Mouse (Mus musculus) thymus, postnatal 14 days (tissue): Measurements from ENCODE around the gene Hmbs.
"Not testable (repeated sequence)": the region's sequence is repeated elsewhere in the genome, so short reads cannot be mapped to it uniquely, and the experiment has no call there.

ENCODE experiments used
- DNase-seq: peaks from one replicate; pipeline ENCODE4 v3.0.0; 2021

Gene Hmbs

GRCm38 (mm10) chr9:44343290-44343689 lies 738 bp downstream of the Hmbs start:
- no peak for DNase-seq

GRCm38 (mm10) chr9:44342605-44343004 lies 1.4 kb downstream of the Hmbs start:
- DNase-seq = no peak

- DNase-seq = no peak
These were observed 1.9 kb downstream of the Hmbs start for GRCm38 (mm10) chr9:44342173-44342572.

GRCm38 (mm10) chr9:44341487-44341886 lies 2.5 kb downstream of the Hmbs start:
- DNase-seq = no peak

- no peak for DNase-seq
These were observed 5.5 kb downstream of the Hmbs start for GRCm38 (mm10) chr9:44338574-44338973.

GRCm38 (mm10) chr9:44337436-44338169 lies 6.4 kb downstream of the Hmbs start:
- no peak for DNase-seq

GRCm38 (mm10) chr9:44336964-44337363 lies 7.1 kb downstream of the Hmbs start:
- DNase-seq = no peak

GRCm38 (mm10) chr9:44336513-44336912 lies 7.5 kb downstream of the Hmbs start:
- DNase-seq = not testable (repeated sequence)

GRCm38 (mm10) chr9:44336093-44336406 lies 8.0 kb downstream of the Hmbs start:
- no peak for DNase-seq

- peak; percentile 34 for DNase-seq
These were observed 8.5 kb downstream of the Hmbs start for GRCm38 (mm10) chr9:44335331-44336092.

GRCm38 (mm10) chr9:44334396-44335330 lies 9.4 kb downstream of the Hmbs start, which contains the start of gene H2afx:
Gene H2afx (plus strand): TSS chr9:44334694.
- DNase-seq = peak; percentile 98

GRCm38 (mm10) chr9:44332918-44333638 lies 10.9 kb downstream of the Hmbs start:
- no peak for DNase-seq

GRCm38 (mm10) chr9:44330736-44331135 lies 13.3 kb downstream of the Hmbs start:
- DNase-seq = no peak

- no peak for DNase-seq
These were observed 16.1 kb downstream of the Hmbs start for GRCm38 (mm10) chr9:44327926-44328325.

GRCm38 (mm10) chr9:44327064-44327711 lies 16.8 kb downstream of the Hmbs start:
- DNase-seq = no peak

- peak; percentile 78 for DNase-seq
These were observed 17.5 kb downstream of the Hmbs start for GRCm38 (mm10) chr9:44326371-44327063.

- DNase-seq = no peak
These were observed 18.2 kb downstream of the Hmbs start, which contains the start of gene Dpagt1 for GRCm38 (mm10) chr9:44325768-44326370. Gene Dpagt1 (plus strand): TSS chr9:44326019.

- not testable (repeated sequence) for DNase-seq
These were observed 18.8 kb downstream of the Hmbs start for GRCm38 (mm10) chr9:44325032-44325767.

GRCm38 (mm10) chr9:44324147-44324546 lies 19.9 kb downstream of the Hmbs start:
- no peak for DNase-seq

- DNase-seq = not testable (repeated sequence)
These were observed 20.4 kb downstream of the Hmbs start for GRCm38 (mm10) chr9:44323656-44324055.
